Mouse (Mus musculus) retina, embryonic 14.5 days (tissue): Measurements from ENCODE around the gene Camta1.

Experiments
- DNase-seq: peaks from one replicate; pipeline ENCODE4 v3.0.0-alpha.2; 2015; ENCODE audit warnings: low spot score

The Camta1 gene

DNA sequence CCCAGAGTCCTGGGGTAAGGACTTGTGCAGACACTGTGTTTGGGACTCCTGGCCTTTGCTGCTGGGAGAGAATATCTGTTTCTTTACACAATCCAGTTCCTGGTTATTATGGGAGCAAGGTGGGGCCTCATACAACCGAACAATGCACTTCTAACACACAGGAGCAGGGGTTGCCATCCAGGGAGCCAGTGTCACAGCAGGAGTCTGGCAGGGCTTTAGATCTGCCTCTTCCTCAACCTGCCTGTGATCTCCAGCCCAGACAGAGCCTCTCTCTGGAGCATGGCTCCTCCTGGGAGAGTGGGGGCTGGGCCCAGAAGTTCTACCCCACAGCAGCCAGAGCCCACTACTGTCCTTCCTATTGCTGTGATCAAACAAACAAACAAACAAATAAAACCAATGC is 483.9 kb downstream of the Camta1 start:
- DNase-seq = no peak

DNA sequence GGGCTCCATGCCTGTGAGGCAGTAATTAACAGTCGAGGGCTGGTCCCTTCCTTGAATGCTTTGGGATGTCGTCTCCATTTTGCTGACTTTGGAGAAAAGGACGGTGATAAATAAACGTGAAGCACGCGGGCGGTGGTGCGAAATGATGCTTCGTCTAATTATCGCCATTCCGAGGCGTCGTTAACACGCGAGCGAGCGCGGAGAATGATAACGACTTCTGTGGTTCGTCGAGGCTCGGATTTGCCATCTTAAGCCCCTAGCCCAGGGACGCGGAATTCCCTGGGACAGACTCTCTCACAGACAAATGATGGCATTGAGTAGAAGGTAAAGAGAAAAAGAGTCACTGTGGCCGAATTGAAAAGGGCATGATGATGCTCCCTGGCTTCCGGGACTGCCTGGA is 485.4 kb downstream of the Camta1 start:
- DNase-seq = peak; percentile 53

DNA sequence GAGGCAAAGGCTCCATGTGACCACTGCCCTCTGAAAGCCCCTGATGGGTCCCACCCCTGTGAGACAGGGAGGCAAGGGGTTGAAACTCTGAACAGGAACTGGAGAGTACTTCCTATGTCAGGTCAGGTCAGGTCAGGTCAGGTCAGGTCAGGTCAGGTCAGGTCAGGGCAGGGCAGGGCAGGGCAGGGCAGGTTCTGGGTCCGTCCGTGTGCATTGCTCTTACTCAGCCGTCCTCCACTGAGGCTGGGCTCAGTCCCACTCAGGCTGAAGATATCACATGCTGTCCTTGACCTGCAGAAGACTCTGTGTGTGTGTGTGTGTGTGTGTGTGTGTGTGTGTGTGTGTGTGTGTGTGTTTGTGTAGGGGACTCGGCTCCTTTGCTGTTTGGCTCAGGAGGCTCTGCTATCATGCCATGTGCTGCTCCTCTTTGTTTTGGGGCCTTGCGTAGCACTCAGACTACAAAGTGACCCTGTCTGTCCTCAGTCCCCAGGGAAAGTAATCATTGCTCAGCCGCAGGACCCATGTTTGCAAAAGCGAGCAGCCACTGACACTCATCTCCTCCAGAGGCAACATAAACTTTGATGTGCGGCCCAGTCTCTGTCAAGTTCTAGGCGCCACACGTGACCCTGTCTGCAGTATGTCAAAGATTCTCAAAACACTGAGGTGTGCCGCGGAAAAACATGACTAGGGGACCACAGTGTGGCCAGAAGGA is 488.7 kb downstream of the Camta1 start:
- no peak for DNase-seq

DNA sequence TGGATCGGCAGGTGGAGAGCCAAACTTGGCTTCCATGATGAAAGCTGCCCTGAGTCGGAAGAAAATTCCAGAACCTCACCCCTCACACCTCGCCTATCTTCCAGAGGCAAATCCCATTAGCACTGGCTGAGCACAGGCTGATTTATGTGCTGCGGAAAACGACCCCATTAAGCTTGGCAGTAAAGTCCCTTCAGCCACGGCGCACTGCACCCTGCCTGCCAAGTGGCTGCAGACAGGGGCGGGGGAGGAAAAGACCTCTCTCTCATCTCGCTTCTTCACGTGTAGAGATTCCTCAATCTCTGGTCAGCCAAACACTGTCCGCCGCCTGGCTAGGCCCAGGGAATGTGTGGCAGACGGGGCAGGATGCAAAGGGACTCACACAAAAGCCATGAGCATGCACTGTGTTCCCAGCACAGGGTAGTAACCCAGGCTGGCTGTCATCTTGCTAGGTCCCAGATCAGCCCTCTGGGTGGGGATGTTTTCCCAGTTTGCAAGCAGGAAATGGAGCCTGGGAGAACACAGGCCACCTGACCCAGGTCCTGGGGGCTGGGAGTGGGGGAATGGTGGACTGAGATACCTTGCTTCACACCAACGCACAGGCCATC is 494.6 kb downstream of the Camta1 start:
- no peak for DNase-seq

DNA sequence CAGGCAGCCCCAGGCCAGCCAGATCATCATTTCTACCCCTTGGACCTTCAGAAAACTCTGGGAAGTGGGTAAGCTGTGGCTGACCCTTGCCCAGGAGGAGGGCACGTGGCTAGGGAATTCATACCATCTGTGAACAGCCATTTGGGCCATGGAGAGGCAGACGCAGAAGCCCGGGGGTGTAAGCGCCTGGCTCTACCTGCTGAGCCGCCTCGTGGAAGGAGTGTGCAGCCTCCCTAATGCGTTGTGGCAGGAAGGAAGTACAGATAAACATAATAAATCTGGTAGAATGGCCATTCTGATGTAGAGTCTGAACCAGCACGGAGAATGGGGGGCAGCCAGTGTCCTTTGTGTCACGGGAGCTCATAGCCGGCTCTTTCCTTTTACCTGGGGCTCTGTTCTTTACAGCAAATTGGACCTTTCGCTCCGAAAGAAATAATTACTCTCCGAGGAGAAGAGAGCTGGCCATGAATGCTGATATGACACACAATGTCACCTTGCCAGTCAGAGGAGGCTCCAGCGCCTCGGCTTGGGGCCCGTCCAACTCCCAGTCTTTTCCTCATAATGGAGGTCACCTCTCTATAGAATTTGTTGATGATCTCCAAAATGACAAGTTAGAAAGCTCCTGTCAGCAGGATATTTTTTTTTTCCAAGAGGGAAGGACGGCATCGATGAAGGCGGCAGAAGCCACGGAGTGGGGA is 500.6 kb downstream of the Camta1 start:
- no peak for DNase-seq

DNA sequence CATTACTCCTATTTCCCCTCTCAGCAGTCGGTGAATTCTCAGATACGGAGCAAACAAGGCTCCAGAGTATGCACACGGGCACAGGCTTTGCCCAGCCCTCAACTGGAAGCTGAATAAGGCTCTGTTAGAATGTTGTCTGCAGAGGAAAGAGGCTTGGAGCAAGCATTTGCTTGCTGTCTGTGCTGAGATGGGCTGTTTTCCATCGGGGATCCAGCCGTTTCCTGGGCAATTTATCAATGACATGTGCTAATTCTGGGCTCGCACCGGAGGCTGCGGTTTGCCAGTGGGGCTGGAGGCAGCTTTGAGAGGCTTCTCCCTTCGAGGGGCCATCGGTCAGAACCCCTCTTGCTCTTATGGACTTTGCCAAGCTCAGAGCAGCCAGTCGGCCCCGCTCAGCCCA is 506.2 kb downstream of the Camta1 start:
- DNase-seq = no peak

DNA sequence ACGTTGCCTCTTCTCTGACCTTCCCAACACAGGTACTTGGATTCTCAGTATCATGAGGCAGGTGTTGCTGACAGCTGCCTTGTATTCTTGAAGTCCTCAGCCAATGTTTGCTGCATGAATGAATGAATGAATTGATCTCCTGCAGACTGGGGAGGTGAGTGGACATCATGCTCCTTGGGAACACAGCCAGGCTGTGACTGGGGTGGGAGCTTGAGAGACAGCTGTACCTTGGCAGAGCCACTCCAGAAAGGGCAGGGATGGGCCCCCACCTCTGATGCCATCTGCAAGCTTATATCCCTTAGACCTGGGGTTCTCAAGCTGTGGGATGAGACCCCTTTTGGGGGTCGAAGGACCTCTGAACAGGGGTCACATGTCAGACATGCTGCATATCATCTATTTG is 508.9 kb downstream of the Camta1 start:
- no peak for DNase-seq

DNA sequence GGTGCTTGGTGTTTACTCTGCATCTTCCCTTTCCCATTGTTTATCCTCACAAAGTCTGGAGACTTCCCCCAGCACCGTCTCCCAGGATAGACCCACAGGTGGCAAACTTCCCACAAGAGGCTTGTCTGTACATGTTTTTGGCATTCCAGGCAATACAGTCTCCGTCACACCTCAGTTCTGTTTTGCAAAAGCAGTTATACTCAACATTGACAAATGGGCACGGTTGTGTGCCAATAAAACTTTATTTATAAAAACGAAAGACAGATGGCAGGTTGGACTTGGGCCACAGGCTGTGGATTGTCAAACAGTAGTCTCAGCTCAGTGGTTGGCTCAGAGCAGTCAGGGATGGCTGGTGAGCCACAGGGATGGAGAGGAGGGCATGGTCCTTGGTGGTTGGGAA is 509.4 kb downstream of the Camta1 start:
- no peak for DNase-seq

DNA sequence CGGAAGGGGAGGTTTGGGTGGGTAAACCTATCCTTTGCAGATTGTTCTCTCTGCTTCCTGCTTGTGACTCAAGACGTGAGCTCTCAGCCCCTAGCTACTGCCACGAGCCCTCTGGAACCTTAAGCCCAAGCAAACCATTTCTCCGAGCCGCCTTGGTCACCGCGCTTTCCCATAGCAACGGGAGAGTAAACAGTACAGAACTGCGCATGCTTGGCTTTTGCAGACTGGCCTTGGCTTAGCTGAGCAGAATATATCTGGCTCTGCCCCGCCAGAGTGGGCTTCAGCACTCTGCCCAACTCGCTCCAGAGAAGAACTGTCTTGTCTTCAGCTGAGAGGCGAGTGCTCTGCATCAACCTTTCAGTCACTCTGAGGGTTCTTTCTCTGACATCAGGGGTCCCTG is 509.9 kb downstream of the Camta1 start:
- DNase-seq = peak; percentile 34

DNA sequence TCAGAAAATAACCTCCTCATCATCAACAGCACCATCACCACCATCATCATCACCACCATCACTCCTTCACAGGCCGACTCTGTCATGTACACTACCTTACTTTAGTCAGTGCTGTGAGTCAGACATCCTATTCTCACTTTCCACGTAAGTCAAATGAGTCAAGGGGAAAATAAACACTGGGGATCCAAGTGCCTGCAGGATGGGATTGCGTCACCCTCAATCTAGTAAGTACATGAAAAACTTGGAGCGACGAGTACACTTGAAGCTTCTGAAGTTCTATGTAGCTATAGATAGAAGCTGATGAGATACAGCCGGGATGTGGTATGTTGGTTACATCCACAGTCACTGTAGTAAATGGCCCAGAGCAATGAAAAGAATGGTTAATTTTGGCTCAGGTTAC is 514.1 kb downstream of the Camta1 start:
- DNase-seq = no peak

DNA sequence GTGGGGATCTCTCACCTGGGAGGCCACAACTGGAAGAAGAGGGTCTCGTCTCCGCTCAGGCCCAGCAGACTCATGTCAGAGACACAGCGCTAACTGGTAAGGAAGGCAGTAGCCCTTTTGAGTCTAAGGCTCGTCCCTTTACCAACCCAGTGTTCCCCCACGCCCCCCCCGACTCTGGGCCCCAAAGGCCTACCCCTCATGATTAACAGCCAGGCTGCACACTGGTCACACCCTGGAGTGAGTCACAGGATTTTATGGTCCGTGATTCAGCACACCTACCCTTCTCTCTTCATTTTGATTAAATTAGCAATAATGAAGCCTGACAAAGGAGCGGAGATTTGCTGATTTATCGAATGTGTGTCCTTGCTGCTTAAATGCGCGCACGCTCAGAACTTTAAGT is 515.0 kb downstream of the Camta1 start:
- no peak for DNase-seq

DNA sequence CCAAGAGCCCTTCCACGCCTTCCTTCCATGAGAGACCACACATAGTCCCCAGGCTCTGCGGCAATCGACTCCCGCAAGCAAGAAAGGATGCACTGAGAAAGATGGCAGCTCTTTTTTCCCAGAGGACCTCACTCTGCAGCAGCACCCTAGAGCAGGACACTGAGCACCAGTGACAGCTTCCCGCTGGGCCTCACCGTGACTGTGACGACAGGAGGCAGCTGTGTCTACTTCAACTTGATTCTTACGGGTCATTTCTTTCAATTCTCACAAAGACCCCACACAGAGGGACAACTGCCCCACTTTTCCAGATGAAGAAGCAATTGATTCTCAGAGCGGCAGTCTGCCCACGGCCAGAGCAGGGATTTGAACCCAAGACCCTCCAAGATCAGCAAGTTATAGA is 516.9 kb downstream of the Camta1 start:
- DNase-seq = peak; percentile 72

DNA sequence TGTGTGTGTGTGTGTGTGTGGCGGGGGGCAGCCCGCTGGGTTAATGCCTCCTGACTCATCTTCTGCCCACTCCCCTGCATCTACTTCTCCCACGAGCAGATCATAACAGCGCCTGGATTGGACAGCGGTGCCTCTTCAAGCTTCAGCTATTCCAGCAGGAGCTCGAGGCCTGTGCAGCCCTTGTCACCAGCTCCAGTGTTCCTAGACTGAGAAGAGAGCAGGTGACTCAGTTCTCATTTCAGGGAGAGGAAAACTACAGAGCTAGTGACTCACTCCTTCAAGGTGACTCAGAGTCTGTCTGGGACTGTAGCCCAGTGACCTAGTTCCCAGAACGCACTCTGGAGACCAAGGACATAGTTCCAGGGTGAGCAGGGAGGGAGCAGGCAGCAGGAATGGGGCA is 522.3 kb downstream of the Camta1 start:
- DNase-seq = no peak

DNA sequence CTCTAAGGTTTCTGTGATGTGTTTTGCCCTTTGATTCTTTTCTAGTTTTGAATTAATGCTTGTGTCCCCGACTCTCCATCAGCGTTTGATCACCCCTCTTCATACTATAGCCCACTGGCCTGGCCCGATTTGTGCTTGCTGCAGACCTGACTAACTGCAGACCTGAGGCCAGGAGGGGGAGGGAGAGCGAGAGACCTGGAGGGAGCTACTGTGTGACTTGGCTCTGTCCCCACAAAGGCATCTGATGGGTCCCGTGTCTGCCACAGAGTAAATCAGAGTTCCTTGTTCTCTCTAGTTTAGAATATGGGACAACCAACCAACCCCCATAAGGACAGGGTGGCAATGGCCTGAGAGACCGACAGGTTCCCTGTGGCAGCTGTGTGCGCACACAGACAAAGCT is 522.7 kb downstream of the Camta1 start:
- no peak for DNase-seq

DNA sequence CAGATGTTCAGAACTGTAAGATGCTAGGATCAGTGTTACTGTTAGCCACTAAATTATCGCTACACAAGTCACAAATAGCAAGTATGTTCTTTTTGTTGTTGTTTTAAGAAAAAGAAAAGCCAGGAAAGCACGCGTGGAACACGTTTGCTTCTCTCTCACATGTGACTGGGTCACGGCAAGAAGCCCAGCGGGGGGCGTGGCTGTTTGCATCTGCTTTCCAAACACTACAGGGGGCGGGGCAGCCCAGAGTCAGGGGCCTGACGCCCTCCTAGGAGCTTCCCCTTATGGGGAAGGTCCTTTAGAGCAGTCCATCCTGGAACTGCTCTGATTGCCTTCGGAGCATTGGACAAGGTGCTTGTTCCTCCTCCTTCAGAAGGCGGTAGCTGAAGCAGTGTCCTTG is 524.1 kb downstream of the Camta1 start:
- DNase-seq = peak; percentile 39

DNA sequence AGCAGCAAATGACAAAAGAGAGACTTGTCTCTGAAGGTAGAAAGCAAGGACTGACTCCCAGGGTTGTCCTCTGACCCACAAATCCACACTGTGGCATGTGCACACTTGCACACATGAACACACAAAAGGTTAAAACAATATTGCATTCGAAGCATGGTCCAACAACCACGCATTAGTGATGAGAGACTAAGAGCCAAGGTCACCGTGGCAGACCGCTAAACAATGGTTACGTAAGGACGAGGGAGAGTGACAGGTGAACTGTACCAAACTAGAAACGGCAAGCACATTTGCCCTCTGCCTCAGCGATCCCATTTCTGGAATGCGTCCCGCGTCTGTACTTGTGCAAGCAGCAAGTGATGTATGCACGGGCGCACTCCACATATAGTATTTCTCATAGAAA is 525.3 kb downstream of the Camta1 start:
- no peak for DNase-seq

DNA sequence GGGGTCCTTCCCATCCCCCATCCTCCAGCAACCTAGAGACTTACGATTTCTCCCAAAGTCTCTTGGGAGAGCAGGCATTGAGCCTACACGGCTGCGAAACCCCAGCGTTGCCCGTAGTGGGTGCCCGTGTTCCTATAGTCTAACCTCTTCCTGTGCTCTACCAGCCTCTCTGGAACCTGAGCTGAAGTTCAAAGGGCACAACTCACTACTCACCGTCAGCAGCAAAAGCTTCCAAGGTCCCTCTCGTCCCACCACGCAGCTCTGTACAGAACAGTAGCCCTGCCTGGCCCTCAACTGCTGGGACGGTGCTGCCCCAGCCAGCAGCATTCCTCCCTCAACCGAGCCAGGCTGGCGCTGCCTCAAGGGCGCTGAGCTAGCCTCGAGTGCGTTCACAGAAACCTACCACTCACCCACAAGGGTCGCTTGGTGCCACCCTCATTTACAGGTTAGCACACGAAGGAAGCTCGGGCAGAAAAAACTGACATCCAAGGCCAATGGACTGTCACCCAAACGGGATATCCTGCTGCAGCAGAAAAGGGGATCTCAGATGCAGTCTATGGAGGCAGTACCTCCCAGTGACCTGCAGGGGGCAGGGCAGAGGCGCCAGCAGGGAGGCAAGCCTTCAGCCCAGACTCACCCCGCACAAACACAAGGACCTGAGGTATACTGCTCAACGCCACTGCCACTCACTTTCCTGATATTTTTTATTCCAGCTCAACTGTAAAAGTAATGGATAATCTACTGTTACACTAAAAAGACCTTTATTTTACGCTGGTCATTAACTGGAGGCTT is 526.5 kb downstream of the Camta1 start:
- peak; percentile 81 for DNase-seq

DNA sequence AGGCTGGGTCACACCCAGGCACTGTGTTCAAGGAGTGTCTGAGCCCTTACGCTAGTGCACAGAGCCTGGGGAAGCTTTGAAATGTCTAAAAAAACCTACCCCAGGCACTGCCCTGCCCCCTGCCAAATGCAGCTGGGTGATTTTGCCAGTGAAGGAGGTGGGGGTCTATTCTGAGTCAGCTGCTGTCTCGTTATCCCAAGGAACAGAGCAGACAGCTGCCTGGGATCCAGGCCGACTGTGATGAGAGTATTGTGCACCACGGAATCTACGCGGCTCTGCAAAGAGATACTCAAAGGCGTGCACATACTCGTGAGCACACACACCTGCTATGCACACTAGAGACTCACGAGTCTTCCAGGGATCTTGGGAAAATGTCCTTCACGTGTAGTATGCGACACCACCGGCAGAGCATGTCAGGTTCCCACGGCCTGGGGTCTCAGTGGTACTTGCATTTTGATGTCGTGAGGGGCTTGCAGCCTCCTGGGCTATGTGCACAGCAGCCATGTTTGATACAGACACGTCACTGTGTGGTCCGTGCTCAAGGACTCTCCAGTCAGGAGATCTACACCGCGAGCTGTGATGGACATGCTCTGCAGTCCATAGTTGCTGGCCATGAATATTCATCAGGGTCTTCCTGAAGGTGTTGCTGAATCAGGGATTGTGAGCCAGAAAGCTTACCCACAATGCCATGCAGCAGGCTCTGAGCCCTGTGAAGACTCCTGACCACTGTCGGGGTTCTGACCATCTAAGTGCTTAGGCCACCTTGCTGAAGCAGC is 529.4 kb downstream of the Camta1 start:
- no peak for DNase-seq

DNA sequence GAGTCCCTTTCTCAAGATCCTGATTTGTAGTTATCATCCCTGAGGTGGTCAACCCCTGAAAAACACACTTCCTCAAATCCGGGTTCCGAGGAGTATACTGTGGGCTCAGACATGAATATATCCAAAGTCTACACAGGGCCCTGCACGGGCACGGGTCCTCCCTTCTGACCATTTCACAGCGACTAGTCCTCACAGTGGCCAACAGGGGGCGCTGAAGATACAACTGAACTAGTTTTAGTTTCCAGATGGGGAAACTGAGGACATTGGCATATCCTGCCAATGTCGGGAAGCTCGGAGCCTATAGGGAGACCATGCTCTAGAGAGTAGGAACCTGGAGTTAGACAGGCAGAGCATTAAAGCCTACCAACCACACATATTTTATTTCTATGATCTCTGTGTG is 530.7 kb downstream of the Camta1 start:
- DNase-seq = peak; percentile 46

DNA sequence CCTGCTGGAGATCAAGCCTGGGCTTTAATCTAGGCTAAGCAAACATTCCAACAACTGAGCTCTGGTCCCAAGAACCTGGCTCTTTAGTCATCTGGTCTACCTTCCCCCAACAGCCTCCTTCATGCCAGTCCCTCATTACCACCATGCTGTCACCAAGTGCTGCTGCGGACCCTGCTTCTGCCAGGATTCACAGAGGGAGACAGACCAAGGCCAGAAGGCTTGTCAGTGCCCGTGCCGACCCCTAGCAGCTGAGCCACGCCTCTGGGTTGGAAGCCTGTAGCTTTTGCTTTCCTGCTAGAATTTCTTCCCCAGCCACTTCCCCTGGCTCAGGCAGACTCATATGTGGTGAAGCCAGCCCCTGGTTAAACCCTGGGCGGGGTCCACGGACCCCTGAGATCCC is 533.6 kb downstream of the Camta1 start:
- DNase-seq = no peak

DNA sequence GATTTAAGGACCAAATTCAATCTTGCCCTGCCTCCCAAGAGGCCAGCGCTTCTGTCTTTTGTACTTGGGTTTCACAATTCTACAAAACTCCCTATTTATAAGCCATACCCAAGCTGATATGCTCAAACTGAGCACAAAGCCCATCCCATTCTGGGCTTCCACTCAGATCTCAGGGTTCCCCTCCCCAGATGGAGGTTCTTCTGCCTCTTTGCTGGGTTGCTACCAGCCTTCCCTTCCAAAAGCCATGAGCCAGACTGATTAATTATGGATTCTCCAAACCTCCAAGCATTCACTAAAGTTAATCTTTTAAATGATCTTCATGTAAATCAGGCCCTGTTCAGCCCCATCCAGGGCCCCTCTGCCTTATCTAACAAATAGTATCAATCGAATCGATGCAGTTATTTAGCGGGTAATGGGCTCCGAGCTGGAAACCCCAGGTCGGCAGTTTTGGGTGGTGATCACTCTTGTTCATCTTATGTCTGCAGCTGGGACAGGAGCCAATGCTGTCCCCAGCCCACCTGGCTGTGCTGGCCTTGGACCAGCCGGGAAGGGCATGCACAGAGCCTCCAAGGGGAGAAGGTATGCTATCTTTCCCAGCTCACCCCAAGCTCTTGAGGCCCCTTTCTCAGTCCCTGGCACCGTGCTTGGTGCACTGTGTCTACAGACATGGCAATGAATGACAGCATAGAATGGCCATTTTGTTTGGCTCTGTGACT is 534.5 kb downstream of the Camta1 start:
- DNase-seq = no peak
